Mouse (Mus musculus) MEL (cell line): Measurements from ENCODE around the gene Srebf2. TPM values are rescaled to one million over a fixed set of nuclear protein-coding genes. Genes with fewer than 3 reads are reported as not detected.

ENCODE experiments used
- DNase-seq: peaks from one replicate; pipeline ENCODE4 v3.0.0; 2011; ENCODE audit warnings: low read depth, low spot score
- H3K27ac ChIP-seq: 2 replicates; pipeline ENCODE4 v1.5.1; 2012; ENCODE audit warnings: low read depth, mild to moderate bottlenecking, control low read depth, low read length, moderate library complexity; ENCODE audit not compliant: control insufficient read depth
- H3K27me3 ChIP-seq, 2 experiments: fragments of 150-350 bp in 1 of 2; sonication (generic) in 1 of 2; 2 replicates each; pipeline ENCODE4 v1.6.1; 2012; ENCODE audit warnings: low read length in 2 of 2, mild to moderate bottlenecking in 2 of 2, improper control_type of control experiment in 1 of 2, moderate library complexity in 1 of 2; ENCODE audit not compliant: insufficient read depth in 2 of 2, control insufficient read depth in 1 of 2
- H3K36me3 ChIP-seq, 2 experiments: 2 replicates each; pipeline ENCODE4 v1.6.1; 2012 to 2014; ENCODE audit warnings: low read length in 2 of 2, improper control_type of control experiment in 1 of 2, inconsistent platforms in 1 of 2, mild to moderate bottlenecking in 1 of 2; ENCODE audit not compliant: insufficient read depth in 2 of 2, control insufficient read depth in 1 of 2
- H3K4me1 ChIP-seq, 2 experiments: fragments of 150-350 bp in 1 of 2; sonication (generic) in 1 of 2; 2 replicates each; pipeline ENCODE4 v1.6.1; 2012; ENCODE audit warnings: low read length in 2 of 2, improper control_type of control experiment in 1 of 2, mild to moderate bottlenecking in 1 of 2; ENCODE audit not compliant: insufficient read depth in 2 of 2, control insufficient read depth in 1 of 2
- H3K4me3 ChIP-seq, 2 experiments: fragments of 150-350 bp in 1 of 2; sonication (generic) in 1 of 2; 2 replicates each; pipeline ENCODE4 v1.5.1; 2012; ENCODE audit warnings: low read depth in 2 of 2, low read length in 2 of 2, mild to moderate bottlenecking in 2 of 2, moderate library complexity in 2 of 2, control low read depth in 1 of 2, improper control_type of control experiment in 1 of 2; ENCODE audit not compliant: control insufficient read depth in 1 of 2, insufficient read depth in 1 of 2
- H3K79me2 ChIP-seq: 2 replicates; pipeline ENCODE4 v1.6.1; 2012; ENCODE audit warnings: mild to moderate bottlenecking, low read length, moderate library complexity; ENCODE audit not compliant: control insufficient read depth, poor library complexity, insufficient read depth
- H3K9ac ChIP-seq: 2 replicates; pipeline ENCODE4 v1.6.1; 2012; ENCODE audit warnings: low read depth, mild to moderate bottlenecking, control low read depth, low read length, moderate library complexity; ENCODE audit not compliant: control insufficient read depth, poor library complexity, severe bottlenecking
- H3K9me3 ChIP-seq: fragments of 150-350 bp; sonication (generic); replicated peaks from 2 replicates; pipeline ENCODE4 v1.6.1; 2012; ENCODE audit warnings: mild to moderate bottlenecking, low read length, improper control_type of control experiment, moderate library complexity; ENCODE audit not compliant: insufficient read depth
- BHLHE40 ChIP-seq: IDR thresholded peaks from 2 replicates; pipeline ENCODE4 v1.6.1; 2012; ENCODE audit warnings: low read depth, mild to moderate bottlenecking, inconsistent platforms, low read length, improper control_type of control experiment, borderline replicate concordance
- CHD1 ChIP-seq: IDR thresholded peaks from 2 replicates; pipeline ENCODE4 v1.6.1; 2012; ENCODE audit warnings: low read depth, mild to moderate bottlenecking, inconsistent platforms, low read length, improper control_type of control experiment
- E2F4 ChIP-seq: IDR thresholded peaks from 2 replicates; pipeline ENCODE4 v1.6.1; 2011; ENCODE audit warnings: low read depth, low read length, improper control_type of control experiment, borderline replicate concordance
- ETS1 ChIP-seq: IDR thresholded peaks from 2 replicates; pipeline ENCODE4 v1.6.1; 2012; ENCODE audit warnings: low read depth, mild to moderate bottlenecking, inconsistent platforms, low read length, improper control_type of control experiment, moderate library complexity
- GABPA ChIP-seq: IDR thresholded peaks from 2 replicates; pipeline ENCODE4 v1.6.1; 2012; ENCODE audit warnings: low read depth, mild to moderate bottlenecking, inconsistent platforms, low read length, improper control_type of control experiment, moderate library complexity
- HCFC1 ChIP-seq: IDR thresholded peaks from 2 replicates; pipeline ENCODE4 v1.6.1; 2012; ENCODE audit warnings: low read depth, mild to moderate bottlenecking, inconsistent platforms, low read length, improper control_type of control experiment, moderate library complexity
- KAT2A ChIP-seq: conservative IDR thresholded peaks from 2 replicates; pipeline ENCODE4 v1.6.1; 2012; ENCODE audit warnings: low read depth, low read length, improper control_type of control experiment, inconsistent platforms
- MAX ChIP-seq: IDR thresholded peaks from 2 replicates; pipeline ENCODE4 v1.6.1; 2011; ENCODE audit warnings: low read length, improper control_type of control experiment
- MYB ChIP-seq: IDR thresholded peaks from 2 replicates; pipeline ENCODE4 v1.6.1; 2011; ENCODE audit warnings: mild to moderate bottlenecking, low read depth, low read length, improper control_type of control experiment
- POLR2A ChIP-seq, 2 experiments: IDR thresholded peaks; 2 replicates each; pipeline ENCODE4 v1.6.1; 2011 to 2012; ENCODE audit warnings: low read length in 2 of 2, mild to moderate bottlenecking in 2 of 2, control low read depth in 1 of 2, improper control_type of control experiment in 1 of 2, low read depth in 1 of 2, moderate library complexity in 1 of 2; ENCODE audit not compliant: control insufficient read depth in 1 of 2, insufficient read depth in 1 of 2, poor library complexity in 1 of 2
- TAL1 ChIP-seq: IDR thresholded peaks from 2 replicates; pipeline ENCODE4 v1.6.1; 2012; ENCODE audit warnings: mild to moderate bottlenecking, inconsistent platforms, low read length, moderate library complexity, mixed read lengths
- TBP ChIP-seq: IDR thresholded peaks from 2 replicates; pipeline ENCODE4 v1.8.0; 2011; ENCODE audit warnings: low read depth, low read length, improper control_type of control experiment
- TCF12 ChIP-seq: IDR thresholded peaks from 2 replicates; pipeline ENCODE4 v1.6.1; 2014; ENCODE audit warnings: low read depth, mild to moderate bottlenecking, inconsistent platforms, low read length, improper control_type of control experiment, moderate library complexity
- UBTF ChIP-seq: IDR thresholded peaks from 2 replicates; pipeline ENCODE4 v1.6.1; 2012; ENCODE audit warnings: low read depth, mild to moderate bottlenecking, inconsistent platforms, low read length, improper control_type of control experiment, moderate library complexity, borderline replicate concordance; ENCODE audit not compliant: insufficient read depth
- USF2 ChIP-seq, 2 experiments: IDR thresholded peaks; 2 replicates each; pipeline ENCODE4 v1.6.1; 2011 to 2012; ENCODE audit warnings: improper control_type of control experiment in 2 of 2, low read length in 2 of 2, borderline replicate concordance in 1 of 2, inconsistent platforms in 1 of 2, low read depth in 1 of 2, mild to moderate bottlenecking in 1 of 2; ENCODE audit not compliant: insufficient read depth in 1 of 2
- ZMIZ1 ChIP-seq: IDR thresholded peaks from 2 replicates; pipeline ENCODE4 v1.6.1; 2012; ENCODE audit warnings: low read depth, mild to moderate bottlenecking, inconsistent platforms, low read length, improper control_type of control experiment, moderate library complexity
- ZNF384 ChIP-seq: IDR thresholded peaks from 2 replicates; pipeline ENCODE4 v1.6.1; 2012; ENCODE audit warnings: low read depth, mild to moderate bottlenecking, inconsistent platforms, low read length, improper control_type of control experiment
- polyA plus RNA-seq, 2 experiments: library from polyadenylated mRNA; stranded (reverse) in 1 of 2; unstranded in 1 of 2; fragments of >175 nt in 1 of 2; fragments of >200 nt in 1 of 2; gene quantifications; 2 replicates each; pipeline versions ENCODE4 v1.2.1 to v1.2.4; 2012; ENCODE audit warnings: low replicate concordance in 2 of 2, low read depth in 1 of 2; ENCODE audit not compliant: insufficient read length in 2 of 2, insufficient read depth in 1 of 2, missing spikeins in 1 of 2
- total RNA-seq: library from RNA; depleted of rRNA; stranded (reverse); fragments of 300-350 nt; gene quantifications from 2 replicates; pipeline ENCODE4 v1.2.3, GENCODE M21; 2012

Gene Srebf2
- total and polyA plus RNA-seq, 3 experiments: 40.5 to 161 TPM; not detected in 1

- Histone ChIP-seq H3K36me3 (peaks cover 0 to 7% of the 10 kb centered on the region in 2 experiments; a peak in 2 of 4 replicates), H3K9ac (no peak overlapping the region), H3K79me2 (no peaks in the 10 kb centered on the region), H3K27ac (no peak overlapping the region), H3K4me1 (peaks cover 0 to 27% of the 10 kb centered on the region in 2 experiments; a peak in 3 of 4 replicates), H3K9me3 (no peaks in the 10 kb centered on the region), H3K27me3 (no peaks in the 10 kb centered on the region), H3K4me3 (no peak overlapping the region)
- DNase-seq: no peak
- TF ChIP-seq ZNF384: no peak
- no peak for TF ChIP-seq KAT2A
- no peak for TF ChIP-seq MAX
- TF ChIP-seq MYB: no peak
- TF ChIP-seq BHLHE40: 0 out of 2 replicates have a peak, but pooled peaks have one; percentile 31
These were observed 82.6 kb downstream of the Srebf2 start for GRCm38 (mm10) chr15:82229542-82230045.

GRCm38 (mm10) chr15:82230098-82230611 lies 83.2 kb downstream of the Srebf2 start:
- Histone ChIP-seq H3K27ac (no peak overlapping the region), H3K79me2 (no peaks in the 10 kb centered on the region), H3K9ac (no peak overlapping the region), H3K27me3 (no peaks in the 10 kb centered on the region), H3K4me3 (no peak overlapping the region), H3K36me3 (peaks cover 0 to 7% of the 10 kb centered on the region in 2 experiments; a peak in 2 of 4 replicates), H3K9me3 (no peaks in the 10 kb centered on the region)
- DNase-seq: no peak
- TF ChIP-seq TAL1: no peak
- no peak for TF ChIP-seq TCF12
- no peak for TF ChIP-seq USF2 (IDR thresholded peaks at IDR 0.05; ENCODE audit: borderline replicate concordance in 1 of 2, insufficient read depth in 1 of 2, low read depth in 1 of 2, low read length in 2 of 2)
- no peak for TF ChIP-seq TBP
- no peak for TF ChIP-seq GABPA
- no peak for TF ChIP-seq HCFC1
- TF ChIP-seq ETS1: no peak
- TF ChIP-seq CHD1: no peak
- no peak for TF ChIP-seq E2F4
- no peak for TF ChIP-seq UBTF
- no peak for TF ChIP-seq POLR2A (IDR thresholded peaks at IDR 0.05; ENCODE audit: control insufficient read depth in 1 of 2, insufficient read depth in 1 of 2, low read depth in 1 of 2, low read length in 2 of 2, poor library complexity in 1 of 2)
- TF ChIP-seq ZMIZ1: no peak
- TF ChIP-seq, all 39 proteins: peak for 0
- H3K4me1 ChIP-seq: peaks cover 0 to 23% of the 10 kb centered on the region in 2 experiments; a peak in 3 of 4 replicates
